Mouse (Mus musculus) urinary bladder, postnatal 4 days (tissue): Measurements from ENCODE around the gene Ptpn14.
A peak's percentile ranks its signal among the peaks of the same experiment; 100 is the strongest.
"Not testable (repeated sequence)": the region's sequence is repeated elsewhere in the genome, so short reads cannot be mapped to it uniquely, and the experiment has no call there.

Experiments used
- DNase-seq, 2 experiments: peaks; one replicate each; pipeline ENCODE4 v3.0.0; 2021 to 2022; ENCODE audit warnings: low spot score in 2 of 2

Gene Ptpn14

GRCm38 (mm10) chr1:189727884-189728783, at the start of gene Ptpn14:
Gene Ptpn14, plus strand, starts transcription at chr1:189728268.
- peak; percentile 86 to 89 for DNase-seq

- DNase-seq, result no peak
Observed at GRCm38 (mm10) chr1:189679555-189679954, 48.5 kb upstream of the Ptpn14 start.

GRCm38 (mm10) chr1:189684786-189685415, 43.2 kb upstream of the Ptpn14 start:
- DNase-seq, result no peak

GRCm38 (mm10) chr1:189686025-189686424, 42.0 kb upstream of the Ptpn14 start:
- no peak for DNase-seq

- peak; percentile 95 to 99 for DNase-seq
Observed at GRCm38 (mm10) chr1:189687654-189688387, 40.2 kb upstream of the Ptpn14 start, which contains the start of gene Cenpf. Gene Cenpf, minus strand, starts transcription at chr1:189688086.

GRCm38 (mm10) chr1:189688388-189688750, 39.7 kb upstream of the Ptpn14 start:
- no peak for DNase-seq

GRCm38 (mm10) chr1:189689050-189689833, 38.8 kb upstream of the Ptpn14 start:
- DNase-seq, result no peak

- not testable (repeated sequence) for DNase-seq
Observed at GRCm38 (mm10) chr1:189692442-189692841, 35.6 kb upstream of the Ptpn14 start.

- DNase-seq, result no peak
Observed at GRCm38 (mm10) chr1:189694391-189694790, 33.7 kb upstream of the Ptpn14 start.

GRCm38 (mm10) chr1:189695321-189695720, 32.7 kb upstream of the Ptpn14 start:
- DNase-seq, result no peak

GRCm38 (mm10) chr1:189698416-189698815, 29.7 kb upstream of the Ptpn14 start:
- no peak for DNase-seq

- no peak for DNase-seq
Observed at GRCm38 (mm10) chr1:189700186-189700585, 27.9 kb upstream of the Ptpn14 start.

GRCm38 (mm10) chr1:189700990-189701389, 27.1 kb upstream of the Ptpn14 start:
- DNase-seq, result peak; percentile 55 to 72

GRCm38 (mm10) chr1:189703156-189703555, 24.9 kb upstream of the Ptpn14 start:
- DNase-seq, result no peak

GRCm38 (mm10) chr1:189703591-189703990, 24.5 kb upstream of the Ptpn14 start:
- DNase-seq, result no peak

- no peak for DNase-seq
Observed at GRCm38 (mm10) chr1:189706040-189706645, 21.9 kb upstream of the Ptpn14 start.

GRCm38 (mm10) chr1:189707014-189707413, 21.1 kb upstream of the Ptpn14 start:
- no peak for DNase-seq

- DNase-seq, result no peak
Observed at GRCm38 (mm10) chr1:189707419-189707818, 20.6 kb upstream of the Ptpn14 start.

GRCm38 (mm10) chr1:189709001-189709400, 19.1 kb upstream of the Ptpn14 start:
- DNase-seq, result no peak

GRCm38 (mm10) chr1:189715915-189716797, 11.9 kb upstream of the Ptpn14 start:
- no peak for DNase-seq
